Mouse (Mus musculus): ENCODE data around the gene Prdx4.
"Not testable (repeated sequence)": the region's sequence is repeated elsewhere in the genome, so short reads cannot be mapped to it uniquely, and the experiment has no call there.

Gene Prdx4

DNA sequence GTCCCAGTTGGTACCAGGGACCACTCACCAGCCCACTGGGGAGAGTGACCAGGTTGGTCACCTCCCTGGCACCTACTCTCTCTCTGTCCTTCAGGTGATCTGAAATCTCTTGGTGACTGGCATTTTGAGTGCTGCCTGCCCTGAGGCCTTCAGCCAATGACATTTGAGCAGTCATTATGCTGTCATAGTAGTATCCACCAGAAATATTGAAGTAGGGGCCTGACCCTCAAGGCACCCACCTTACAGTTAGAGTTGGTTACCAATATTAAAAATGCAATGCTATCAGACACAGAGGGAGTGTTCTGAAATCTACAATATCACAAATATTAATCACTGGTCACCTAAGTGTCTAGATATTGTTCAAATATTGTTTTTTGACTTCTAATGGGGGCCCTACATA is at the start of gene Prdx4:
Gene Prdx4, minus strand, starts transcription at position 101 of the 400 bp plus-strand sequence.
- no peak for DNase-seq (ENCODE audit: extremely low spot score)

DNA sequence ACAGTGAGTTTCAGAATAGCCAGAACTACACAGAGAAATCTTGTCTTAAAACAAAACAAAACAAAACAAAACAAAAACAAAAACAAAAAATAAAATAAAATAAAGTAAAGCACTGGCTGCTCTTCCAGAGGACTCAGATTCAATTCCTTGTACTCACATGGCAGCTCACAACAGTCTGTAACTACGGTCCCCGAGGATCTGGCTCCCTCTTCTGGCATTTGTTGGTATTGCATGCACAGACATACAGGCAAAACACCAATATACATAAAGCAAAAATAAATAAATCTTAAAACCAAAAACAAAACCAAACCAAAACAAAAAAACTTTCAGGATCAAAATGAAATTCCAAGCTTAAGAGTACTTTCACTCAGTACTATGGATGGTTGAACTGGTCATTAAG is 36.0 kb upstream of the Prdx4 start:
- DNase-seq (ENCODE audit: extremely low spot score), result peak; percentile 8

- DNase-seq (ENCODE audit: extremely low spot score), result no peak
Observed at GRCm38 (mm10) chrX:155375458-155375857, 34.9 kb upstream of the Prdx4 start.

DNA sequence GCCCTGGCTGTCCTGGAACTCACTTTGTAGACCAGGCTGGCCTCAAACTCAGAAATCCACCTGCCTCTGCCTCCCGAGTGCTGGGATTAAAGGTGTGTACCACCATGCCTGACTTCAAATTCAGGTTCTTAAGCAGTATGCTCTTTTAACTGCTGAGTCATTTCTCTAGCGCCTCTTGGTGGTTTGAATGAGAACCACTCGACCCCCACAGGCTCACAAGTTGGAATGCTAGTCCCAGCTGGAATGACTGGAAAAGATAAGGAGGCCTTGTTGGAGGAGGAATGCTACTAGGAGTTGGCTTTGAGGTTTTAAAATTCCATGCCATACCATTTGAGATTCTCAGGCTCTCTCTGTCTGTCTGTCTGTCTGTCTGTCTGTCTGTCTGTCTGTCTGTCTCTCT is 29.6 kb upstream of the Prdx4 start:
- not testable (repeated sequence) for DNase-seq (ENCODE audit: extremely low spot score)

DNA sequence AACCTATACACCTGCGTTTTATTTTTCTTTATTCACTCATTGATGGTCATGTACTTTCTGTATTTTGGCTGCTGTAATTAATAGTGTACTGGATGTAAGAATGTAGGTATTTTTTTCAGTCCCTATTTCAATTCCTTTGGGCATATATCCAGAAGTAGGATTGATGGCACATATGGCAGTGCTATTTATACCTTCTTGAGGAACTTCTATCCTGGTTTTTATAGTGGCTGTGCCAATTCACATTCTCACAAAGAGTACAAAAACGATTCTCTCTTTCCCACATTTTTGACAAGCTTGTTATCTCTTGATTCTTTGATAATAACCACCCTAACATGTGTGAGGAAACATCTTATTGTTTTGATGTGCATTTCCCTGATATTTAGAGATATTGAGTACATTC is 24.5 kb upstream of the Prdx4 start:
- no peak for DNase-seq (ENCODE audit: extremely low spot score)

DNA sequence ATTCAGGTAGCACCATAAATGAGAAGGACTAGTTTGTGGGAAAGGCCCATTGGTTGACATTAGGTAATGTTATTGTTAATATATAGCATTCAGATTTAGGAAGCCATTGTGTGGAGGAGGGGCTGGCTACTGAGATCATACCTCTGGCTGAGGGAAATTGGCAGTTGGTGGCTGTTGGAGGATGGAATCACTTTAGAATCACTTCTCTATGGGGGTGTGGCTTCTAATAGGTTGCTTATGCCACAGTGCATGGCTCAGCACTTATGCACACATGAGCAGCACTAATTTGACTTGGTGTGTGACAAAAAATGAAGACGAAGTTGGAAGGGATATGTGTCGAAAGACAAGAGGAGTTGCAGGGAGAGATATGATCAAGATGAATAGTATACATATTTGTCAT is 5.7 kb upstream of the Prdx4 start:
- no peak for DNase-seq (ENCODE audit: extremely low spot score)

GRCm38 (mm10) chrX:155337905-155338721 is 2.4 kb downstream of the Prdx4 start:
- peak; percentile 82 for DNase-seq (ENCODE audit: extremely low spot score)

DNA sequence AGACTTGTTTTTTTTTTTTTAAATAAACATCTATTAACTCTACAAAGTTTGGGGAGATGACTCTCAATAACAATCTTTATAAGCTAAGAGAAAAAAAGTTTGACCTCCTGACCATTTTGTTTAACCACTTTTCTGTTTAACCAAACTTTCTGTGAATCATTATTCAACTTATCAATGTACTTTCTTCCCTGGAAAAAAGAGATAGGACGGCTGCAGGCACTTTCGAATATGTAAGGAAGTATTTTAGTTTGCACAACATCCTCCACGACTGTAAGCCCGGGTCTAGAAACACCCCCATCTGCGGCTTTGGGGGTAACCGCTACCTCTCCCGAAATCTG is 3.0 kb downstream of the Prdx4 start:
- no peak for DNase-seq (ENCODE audit: extremely low spot score)

GRCm38 (mm10) chrX:155318005-155318404 is 22.5 kb downstream of the Prdx4 start:
- peak; percentile 31 for DNase-seq (ENCODE audit: extremely low spot score)

GRCm38 (mm10) chrX:155306390-155306789 is 34.2 kb downstream of the Prdx4 start:
- DNase-seq (ENCODE audit: extremely low spot score), result no peak

DNA sequence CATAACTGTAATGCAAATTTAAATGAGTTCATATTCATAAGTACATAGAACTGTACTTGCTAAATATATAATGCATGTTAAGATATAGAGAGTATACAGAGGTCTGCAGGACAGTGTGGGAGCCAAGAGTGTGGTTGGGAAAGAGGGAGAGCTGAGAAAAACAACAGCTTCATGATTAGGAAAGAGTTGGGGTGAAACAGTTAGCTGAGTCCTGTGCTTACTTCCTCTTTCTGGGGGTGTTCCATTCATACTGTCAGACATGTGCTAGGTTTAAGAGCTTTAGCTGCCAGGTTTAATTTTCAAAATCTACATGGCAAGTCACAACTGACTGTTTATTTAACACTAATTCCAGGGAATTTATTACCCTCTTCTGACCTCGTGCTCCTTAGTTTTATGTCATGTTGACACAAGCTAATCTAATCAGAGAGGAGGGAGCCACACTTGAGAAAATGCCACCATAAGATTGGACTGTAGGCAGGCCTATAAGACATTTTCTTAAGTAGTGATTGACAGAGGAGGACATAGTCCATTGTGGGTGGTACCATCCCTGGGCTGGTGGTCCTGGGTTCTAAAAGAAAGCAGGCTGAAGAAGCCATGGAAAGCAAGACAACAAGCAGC is 60.0 kb downstream of the Prdx4 start:
- DNase-seq (ENCODE audit: extremely low spot score), result no peak

DNA sequence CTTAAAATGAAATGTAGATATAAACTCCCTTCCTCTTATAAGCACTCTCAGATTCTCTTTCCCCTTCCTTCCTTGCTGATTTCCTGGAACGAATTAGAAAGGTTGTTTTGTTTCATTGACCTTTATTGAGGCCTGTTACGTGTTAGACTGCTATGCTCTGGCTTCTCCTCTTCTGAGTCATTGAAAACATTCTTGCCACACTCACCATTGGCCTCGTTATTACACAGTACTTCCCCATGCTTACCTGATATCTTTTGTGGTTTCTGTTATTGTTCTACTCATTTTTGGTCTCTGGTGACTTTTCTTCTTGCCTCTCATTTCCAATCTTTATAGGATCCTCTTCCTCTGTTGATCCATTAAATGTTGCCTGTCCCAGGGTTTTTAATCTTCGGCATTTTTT is 62.1 kb downstream of the Prdx4 start:
- DNase-seq (ENCODE audit: extremely low spot score), result no peak

Data from embryo, embryonic 9.5 days (tissue).